8 mouse cellular contexts compared by ENCODE assay signal in genomic region chr6:140443374-140443773, GRCm38 (mm10). TPM values are rescaled to one million over a fixed set of nuclear protein-coding genes. Genes with fewer than 3 reads are reported as not detected.
DNase-seq lines count a peak whose midpoint lies in the region; ATAC-seq and TF ChIP-seq lines count a peak whose summit lies in the region.

No protein-coding gene starts in this region.

- H3K27ac ChIP-seq in heart, postnatal 0 days (ENCODE audit: low read depth), result no peak overlapping the region
- H3K27ac ChIP-seq in midbrain, embryonic 14.5 days (replicated peaks; ENCODE audit: low read depth, low read length), result no peak overlapping the region

- 83% methylated on average over 5 of the region's 5 CpGs for WGBS in heart, postnatal 0 days
- 86% methylated on average over 5 of the region's 5 CpGs for WGBS in midbrain, embryonic 14.5 days

- no peaks in the 10 kb centered on the region for H3K27me3 ChIP-seq in heart, postnatal 0 days (ENCODE audit: control insufficient read depth, insufficient read depth, low read length)
- no peaks in the 10 kb centered on the region for H3K27me3 ChIP-seq in midbrain, embryonic 14.5 days (ENCODE audit: control insufficient read depth, insufficient read depth, low read length)

- no peaks in the 10 kb centered on the region for H3K9me3 ChIP-seq in heart, postnatal 0 days (replicated peaks; ENCODE audit: control insufficient read depth, low read length)
- no peaks in the 10 kb centered on the region for H3K9me3 ChIP-seq in midbrain, embryonic 14.5 days (ENCODE audit: control insufficient read depth, low read length)

- peak; percentile 28 for DNase-seq in ovary, postnatal 36 days (ENCODE audit: low spot score)
- no peak for DNase-seq in ovary, postnatal 10 days (ENCODE audit: low spot score)
- DNase-seq in T-cell, adult 2 months (ENCODE audit: low spot score), result peak; percentile 31
- peak; percentile 79 to 85 for DNase-seq in cerebellum, postnatal 10 days
- DNase-seq in heart, postnatal 0 days (ENCODE audit: low spot score), result peak; percentile 33
- peak; percentile 51 to 81 for DNase-seq in kidney, postnatal 36 days
- DNase-seq in midbrain, embryonic 14.5 days, result peak; percentile 86

- H3K36me3 ChIP-seq in heart, postnatal 0 days (replicated peaks; ENCODE audit: control insufficient read depth, insufficient read depth, low read length), result no peaks in the 10 kb centered on the region
- no peaks in the 10 kb centered on the region for H3K36me3 ChIP-seq in midbrain, embryonic 14.5 days (ENCODE audit: control insufficient read depth, insufficient read depth, low read length)

- peak; percentile 83 for TF ChIP-seq CTCF in heart, postnatal 0 days (IDR thresholded peaks at IDR 0.05; ENCODE audit: low read depth)

- no peaks in the 10 kb centered on the region for H3K4me1 ChIP-seq in heart, postnatal 0 days (ENCODE audit: control insufficient read depth, insufficient read depth)
- peaks cover 13% of the 10 kb centered on the region for H3K4me1 ChIP-seq in midbrain, embryonic 14.5 days (ENCODE audit: control insufficient read depth, insufficient read depth, low read length)

- ATAC-seq in heart, postnatal 0 days (ENCODE audit: insufficient read depth, low read depth), result no peak
- 0 out of 2 replicates have a peak, but pooled peaks have one; percentile 14 for ATAC-seq in midbrain, embryonic 14.5 days (ENCODE audit: low FRiP score, low TSS enrichment)
- ATAC-seq in erythroid progenitor cell, adult 5-6 weeks (replicated peaks; ENCODE audit: low FRiP score, poor library complexity, severe bottlenecking), result no peak

- no peak overlapping the region for H3K4me3 ChIP-seq in heart, postnatal 0 days (ENCODE audit: low read depth, low read length)
- H3K4me3 ChIP-seq in midbrain, embryonic 14.5 days (replicated peaks; ENCODE audit: low read depth, low read length), result no peak overlapping the region

- no peak overlapping the region for H3K4me2 ChIP-seq in heart, postnatal 0 days (ENCODE audit: low read depth, low read length)
- H3K4me2 ChIP-seq in midbrain, embryonic 14.5 days (ENCODE audit: low read length), result no peak overlapping the region

- no peak overlapping the region for H3K9ac ChIP-seq in heart, postnatal 0 days (replicated peaks; ENCODE audit: low read depth, low read length)
- H3K9ac ChIP-seq in midbrain, embryonic 14.5 days (replicated peaks; ENCODE audit: low read length), result no peak overlapping the region

- TF ChIP-seq EP300 in heart, postnatal 0 days (IDR thresholded peaks at IDR 0.05; ENCODE audit: low read depth), result no peak

RNA-seq across cellular contexts. Expression of gene Plekha5, which starts 19.5 kb away (rescaled TPM):
- total RNA-seq in heart, postnatal 0 days (2014; rRNA removed; ENCODE audit: low replicate concordance), result 18.2 and 34.0 TPM in 2 replicates
- polyA plus RNA-seq in heart, postnatal 0 days (2015; fragmentation: Nextera tagmentation; extraction: Ambion mirVana), result 15.4 and 16.9 TPM in 2 replicates
- polyA plus RNA-seq in midbrain, embryonic 14.5 days (2014; fragmentation: Nextera tagmentation; extraction: Ambion mirVana), result 45.1 and 50.7 TPM in 2 replicates
- total RNA-seq in erythroid progenitor cell, adult 5-6 weeks (2015; ENCODE audit: low replicate concordance), result 0.72 TPM in 1 of 2 replicates, not detected in the other
- 1.0 and 1.7 TPM in 2 replicates for total RNA-seq in erythroid progenitor cell, adult 5-6 weeks (2017; ENCODE audit: low replicate concordance)
